Mouse (Mus musculus) G1E-ER4 (cell line): ENCODE results near the gene Aldh3a1. TPM values are rescaled to one million over a fixed set of nuclear protein-coding genes. Genes with fewer than 3 reads are reported as not detected.

Source experiments
- GATA1 ChIP-seq: IDR thresholded peaks from one replicate; pipeline ENCODE4 v1.8.0; 2012; ENCODE audit warnings: low read length, inconsistent platforms
- polyA plus RNA-seq: library from polyadenylated mRNA; stranded (reverse); fragments of >175 nt; gene quantifications from 2 replicates; pipeline ENCODE4 v1.2.3, GENCODE M21; 2012

Gene Aldh3a1
- polyA plus RNA-seq, 1 experiment: not detected

DNA sequence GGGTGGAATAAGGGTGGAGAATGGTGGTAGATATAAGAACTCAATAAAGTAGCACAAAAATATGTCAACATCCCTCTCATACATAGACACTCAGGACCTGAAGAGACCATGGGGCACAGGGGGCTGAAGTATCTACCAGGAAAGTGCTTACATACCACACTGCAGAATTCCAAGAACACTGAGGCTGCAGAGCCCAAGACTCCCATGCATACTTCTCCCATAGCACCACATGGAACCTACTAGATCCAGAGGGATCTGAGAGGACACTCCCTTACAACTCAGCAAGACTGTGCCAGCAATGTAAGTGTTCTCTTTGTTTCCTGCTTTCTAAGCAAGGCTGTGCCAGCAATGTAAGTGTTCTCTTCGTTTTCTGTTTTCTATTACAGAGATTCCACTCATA, 23.5 kb upstream of the Aldh3a1 start:
- TF ChIP-seq GATA1: no peak

DNA sequence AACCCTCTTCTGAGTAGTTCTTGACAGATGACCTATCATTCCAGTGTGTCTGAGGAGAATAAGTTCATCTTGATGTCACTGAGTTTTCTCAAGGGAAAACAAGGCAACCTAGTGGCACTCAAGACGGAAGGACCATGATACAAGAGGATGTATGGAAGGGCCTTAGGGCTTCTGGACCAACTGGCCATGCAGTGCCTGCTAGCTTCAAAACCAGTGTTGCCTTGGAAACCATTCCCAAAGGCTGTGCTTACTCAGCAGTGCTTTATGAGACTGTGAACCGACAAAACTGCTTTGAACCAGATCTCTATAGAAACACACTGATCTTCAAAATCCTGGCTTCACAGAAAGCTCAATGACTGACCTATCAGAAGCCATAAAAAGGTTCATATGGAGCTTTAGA, 16.6 kb upstream of the Aldh3a1 start:
- no peak for TF ChIP-seq GATA1

DNA sequence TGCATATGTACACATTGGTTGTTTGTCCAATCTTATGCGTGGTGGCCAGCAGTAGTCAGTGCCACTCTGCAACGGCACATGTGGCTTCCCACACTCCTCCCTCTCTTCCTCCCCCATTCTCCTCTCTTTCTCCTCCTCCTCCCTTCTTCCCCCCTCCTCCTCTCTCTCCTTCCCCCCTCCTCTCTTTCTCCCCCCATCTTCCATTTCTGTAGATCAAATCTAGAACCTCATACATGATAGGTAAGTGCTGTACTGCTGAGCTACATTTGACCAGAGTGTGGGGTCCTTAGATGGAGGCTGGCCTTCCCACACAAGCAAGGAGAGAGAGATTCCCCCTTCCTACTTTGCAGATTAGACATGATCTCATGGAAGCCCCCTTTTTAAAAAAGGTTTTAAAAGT, 14.6 kb upstream of the Aldh3a1 start:
- no peak for TF ChIP-seq GATA1

DNA sequence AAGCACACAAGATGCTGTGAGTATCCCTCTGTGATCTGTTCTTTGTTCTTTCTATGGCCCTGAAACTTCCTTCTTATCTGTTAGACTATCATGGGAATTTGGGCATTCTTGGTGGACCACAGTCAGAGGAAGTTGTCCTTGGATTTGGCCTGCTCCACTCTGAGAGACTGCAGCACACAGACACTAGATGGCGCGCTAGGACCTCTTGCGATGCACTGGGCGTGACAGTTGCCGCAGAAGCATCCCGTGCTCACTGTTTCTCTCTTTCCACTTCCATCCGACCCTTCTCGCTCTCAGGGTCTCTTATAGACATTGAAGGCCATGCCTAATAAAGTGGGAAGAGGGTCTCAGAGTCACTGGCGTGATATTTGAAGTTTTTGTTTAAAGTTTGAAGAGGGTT, 13.9 kb upstream of the Aldh3a1 start:
- TF ChIP-seq GATA1: no peak

DNA sequence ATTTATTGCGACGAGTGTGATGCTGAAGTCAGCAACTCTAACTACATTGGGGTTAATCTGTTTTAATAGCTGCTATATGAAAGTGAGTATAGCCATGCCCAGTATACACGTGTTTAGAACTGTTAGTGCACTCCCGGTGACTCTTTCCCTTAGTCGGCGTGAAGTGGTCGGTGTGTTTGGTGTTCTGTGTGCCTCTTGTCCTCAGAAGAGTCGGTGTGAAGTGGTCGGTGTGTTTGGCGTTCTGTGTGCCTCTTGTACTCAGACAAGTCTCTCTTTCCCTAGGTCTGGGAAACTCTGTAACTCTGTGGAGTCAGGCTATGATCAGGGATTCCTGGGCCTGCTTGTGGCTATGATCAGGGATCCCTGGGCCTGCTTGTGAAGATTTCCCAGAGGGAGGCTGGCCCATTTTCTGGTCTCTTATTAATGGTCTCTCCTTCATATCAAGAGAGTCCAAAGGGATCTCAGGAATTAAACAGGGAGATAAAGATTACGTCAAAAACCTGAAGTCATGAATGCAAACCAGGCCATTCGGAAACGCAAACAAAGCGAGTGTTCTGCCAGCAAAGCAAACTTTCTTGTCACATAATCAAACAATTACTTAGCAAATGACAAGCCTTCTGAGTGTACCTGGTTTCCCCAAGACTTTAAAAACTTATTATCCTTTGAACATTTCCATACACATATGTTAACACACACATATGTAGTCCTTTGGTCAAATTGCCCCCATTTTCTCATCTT, 10.6 kb upstream of the Aldh3a1 start:
- TF ChIP-seq GATA1: no peak

DNA sequence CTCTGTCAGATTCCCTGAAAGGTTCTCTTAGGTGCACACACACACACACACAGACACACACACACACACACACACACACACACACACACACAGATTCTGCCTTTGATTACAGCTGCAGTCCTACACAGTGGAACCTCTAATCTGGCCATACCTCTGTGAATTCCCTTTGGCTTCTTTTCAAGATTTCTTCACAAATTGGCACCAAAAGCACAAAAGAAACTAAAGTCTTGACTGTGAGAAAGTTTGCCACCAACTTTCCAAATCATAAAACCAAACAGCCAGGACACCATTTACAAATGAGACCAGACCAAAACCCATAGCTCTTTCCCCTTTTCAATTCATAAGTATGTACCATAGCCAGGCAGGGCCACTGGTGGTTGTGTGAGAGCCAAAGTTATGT, 9.4 kb upstream of the Aldh3a1 start:
- TF ChIP-seq GATA1: no peak

DNA sequence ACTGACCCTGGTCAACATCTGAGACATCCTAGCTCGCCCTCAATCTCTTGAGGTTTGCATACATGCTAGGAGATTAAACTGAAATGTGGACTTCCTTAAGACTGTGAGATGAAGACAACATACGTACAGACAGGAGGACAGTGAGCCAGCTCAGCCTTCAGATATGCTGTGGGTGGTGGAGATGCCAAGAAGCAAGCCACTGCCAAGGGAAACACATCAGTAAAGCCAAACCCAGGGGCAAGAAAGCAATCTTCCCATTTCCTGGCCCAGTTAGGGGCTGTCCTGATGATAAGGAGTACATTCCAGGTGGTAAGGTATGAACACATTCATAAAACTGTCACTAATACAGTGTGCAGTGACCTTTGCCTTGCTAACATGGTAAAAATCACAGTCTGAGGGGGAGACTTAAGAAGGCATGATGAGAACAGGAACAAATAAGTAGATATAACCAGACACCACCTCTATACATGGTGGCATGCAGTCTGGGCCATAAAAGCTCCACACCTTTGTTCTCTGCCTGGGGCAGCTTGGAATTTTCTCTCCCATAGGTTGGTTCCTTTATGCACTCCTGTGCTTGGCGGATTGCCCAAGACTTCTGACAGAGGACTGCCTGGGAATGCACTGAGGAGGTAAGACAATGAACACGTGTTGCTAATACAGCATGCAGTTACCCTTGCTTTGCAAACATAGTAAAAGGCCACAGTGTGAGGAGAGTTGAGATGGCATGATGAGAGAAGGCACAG, 7.5 kb upstream of the Aldh3a1 start:
- no peak for TF ChIP-seq GATA1

DNA sequence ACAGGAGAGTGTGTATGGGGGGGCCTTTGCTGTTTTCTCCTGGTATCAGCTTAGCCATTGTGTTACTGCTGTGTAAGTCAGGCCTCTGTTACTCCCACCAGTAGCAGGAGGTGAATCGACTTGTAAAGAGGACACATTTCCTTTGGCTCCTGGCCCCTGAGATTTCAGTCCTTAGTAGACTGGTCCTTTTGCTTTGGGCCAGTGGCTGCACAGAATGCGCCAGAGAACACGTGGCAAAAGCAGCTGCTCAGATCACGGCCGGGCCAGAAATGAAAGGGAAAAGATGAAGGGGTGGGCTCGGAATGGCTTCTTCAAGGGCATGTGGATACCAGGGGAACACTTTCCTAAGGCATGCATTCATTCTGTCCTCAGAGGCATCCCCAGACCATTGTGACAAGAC, 5.2 kb upstream of the Aldh3a1 start:
- TF ChIP-seq GATA1: no peak

DNA sequence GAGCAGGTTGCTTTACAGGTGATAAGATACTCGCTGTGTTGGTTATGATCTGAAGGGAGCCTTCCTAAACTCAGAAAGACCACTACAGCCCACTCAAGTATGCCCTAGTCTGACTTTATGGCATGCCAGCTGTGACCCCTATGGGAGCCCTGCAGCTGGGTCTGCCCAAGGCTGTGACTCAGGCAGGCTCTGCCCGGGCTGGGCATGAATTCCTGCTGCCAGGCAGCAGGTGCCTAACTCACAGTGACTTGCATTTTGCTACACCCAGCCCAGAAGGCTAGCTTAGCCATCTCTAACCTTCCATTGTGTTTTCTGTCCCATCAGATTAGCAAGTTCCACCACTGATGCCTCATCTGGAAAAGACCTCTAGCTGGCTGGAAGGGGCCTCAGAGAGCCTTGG, 4.5 kb upstream of the Aldh3a1 start:
- no peak for TF ChIP-seq GATA1

DNA sequence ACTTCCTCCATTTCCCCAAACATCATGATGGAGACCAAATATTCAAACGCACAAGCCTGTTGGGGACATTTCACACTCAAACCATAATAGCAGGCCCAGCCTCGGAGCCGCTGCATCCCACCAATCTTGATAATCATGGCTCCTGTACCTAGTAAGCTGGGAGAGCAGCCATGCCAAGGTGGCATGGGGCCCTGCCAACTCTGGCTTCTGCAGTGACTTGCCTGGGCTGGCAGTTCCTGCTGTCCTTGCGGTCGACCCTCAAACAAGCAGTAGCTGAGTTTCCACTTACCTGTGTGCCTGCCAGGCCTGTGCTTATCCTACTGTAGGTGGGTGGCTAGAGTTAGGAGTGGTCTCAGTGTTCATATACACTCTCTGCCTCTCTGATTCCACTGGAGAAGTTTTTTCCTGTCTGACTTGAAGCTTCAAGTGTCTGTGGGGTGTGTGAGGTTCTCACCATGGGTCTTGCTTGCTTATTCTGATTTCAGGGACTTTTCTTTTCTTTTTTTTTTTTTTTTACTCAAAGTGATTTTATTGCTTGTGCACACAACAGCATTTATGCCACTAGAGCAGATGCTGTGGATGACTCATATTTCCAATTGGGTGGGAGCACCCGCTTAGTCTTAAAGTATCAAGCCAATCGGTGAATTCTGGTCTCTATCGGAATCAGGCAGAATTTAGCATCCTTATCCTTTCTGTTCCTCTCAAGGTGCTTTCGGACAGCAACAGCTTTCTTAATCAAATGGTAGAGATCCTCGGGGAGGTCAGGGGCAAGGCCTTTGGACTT, 2.0 kb upstream of the Aldh3a1 start:
- TF ChIP-seq GATA1: no peak

DNA sequence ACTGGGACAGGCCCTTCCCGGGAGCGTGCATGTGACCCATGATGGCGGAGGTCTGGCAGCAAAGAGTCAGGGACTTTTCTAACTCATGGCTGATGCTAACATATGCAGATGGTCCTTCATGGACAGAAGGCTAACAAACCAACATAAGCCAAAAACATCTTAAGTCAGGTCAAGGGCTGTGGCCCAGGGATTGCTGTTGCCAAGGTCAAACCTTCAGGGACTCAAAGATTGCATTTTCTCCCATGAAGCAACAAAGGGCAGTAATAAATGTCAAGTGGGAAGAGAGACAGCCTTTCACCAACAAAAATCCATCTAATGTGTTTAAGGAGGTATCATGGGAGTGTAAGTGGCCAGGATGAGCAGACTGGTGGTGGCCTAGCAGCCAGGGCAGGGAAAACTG, 1.2 kb upstream of the Aldh3a1 start:
- no peak for TF ChIP-seq GATA1

DNA sequence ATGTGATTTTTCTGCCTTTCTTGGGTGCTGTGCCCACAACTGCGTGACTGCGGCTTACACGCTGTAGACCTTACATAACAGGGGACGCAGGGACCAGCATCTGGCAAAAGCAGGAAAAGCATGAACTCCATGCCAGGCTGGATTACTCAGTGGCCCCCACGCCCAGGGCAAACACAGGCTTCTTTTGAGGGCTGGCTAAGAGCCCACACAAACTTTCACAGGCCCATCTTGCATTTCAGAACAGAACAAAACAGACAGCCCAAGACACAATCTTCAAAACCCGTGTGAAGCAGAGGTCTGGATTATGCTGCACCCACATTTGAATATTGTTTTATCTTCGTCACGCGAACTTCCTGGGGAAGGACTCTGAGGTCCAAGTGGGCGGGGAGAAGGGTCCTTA, 979 bp downstream of the Aldh3a1 start:
- TF ChIP-seq GATA1: no peak

DNA sequence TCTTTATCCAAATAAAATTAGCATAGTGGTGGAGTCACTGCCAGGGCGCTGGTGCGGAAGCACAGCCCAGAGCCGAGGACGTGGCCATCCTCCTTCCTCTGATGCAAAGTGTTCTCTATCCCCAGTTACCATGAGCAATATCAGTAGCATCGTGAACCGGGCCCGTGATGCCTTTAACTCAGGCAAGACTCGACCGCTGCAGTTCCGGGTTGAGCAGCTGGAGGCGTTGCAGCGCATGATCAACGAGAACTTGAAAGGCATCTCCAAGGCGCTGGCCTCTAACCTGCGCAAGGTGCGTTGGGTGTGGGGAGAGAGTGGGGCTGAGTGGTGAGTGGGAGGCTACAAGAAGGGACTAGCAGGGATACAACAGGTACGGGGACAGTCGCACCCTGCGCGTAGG, 4.8 kb downstream of the Aldh3a1 start:
- no peak for TF ChIP-seq GATA1

DNA sequence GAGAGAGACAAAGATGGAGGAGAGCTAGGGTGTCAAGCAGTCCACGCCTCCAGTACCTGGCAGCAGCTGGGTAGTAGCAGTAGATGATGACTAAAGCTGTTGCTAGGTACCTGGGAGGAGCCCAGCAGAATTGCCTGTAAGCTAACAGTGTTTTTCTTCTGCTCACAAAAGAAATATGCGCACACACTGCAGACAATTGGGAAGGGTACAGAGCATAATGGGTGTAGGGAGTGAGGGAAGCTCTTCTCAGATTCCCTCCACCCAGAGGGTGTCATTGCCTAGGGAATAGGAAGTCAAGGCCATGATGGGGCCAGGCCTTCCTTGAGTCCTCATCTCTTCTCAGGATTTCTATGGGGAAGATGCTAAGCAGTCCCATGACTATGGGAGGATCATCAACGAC, 8.6 kb downstream of the Aldh3a1 start:
- no peak for TF ChIP-seq GATA1

DNA sequence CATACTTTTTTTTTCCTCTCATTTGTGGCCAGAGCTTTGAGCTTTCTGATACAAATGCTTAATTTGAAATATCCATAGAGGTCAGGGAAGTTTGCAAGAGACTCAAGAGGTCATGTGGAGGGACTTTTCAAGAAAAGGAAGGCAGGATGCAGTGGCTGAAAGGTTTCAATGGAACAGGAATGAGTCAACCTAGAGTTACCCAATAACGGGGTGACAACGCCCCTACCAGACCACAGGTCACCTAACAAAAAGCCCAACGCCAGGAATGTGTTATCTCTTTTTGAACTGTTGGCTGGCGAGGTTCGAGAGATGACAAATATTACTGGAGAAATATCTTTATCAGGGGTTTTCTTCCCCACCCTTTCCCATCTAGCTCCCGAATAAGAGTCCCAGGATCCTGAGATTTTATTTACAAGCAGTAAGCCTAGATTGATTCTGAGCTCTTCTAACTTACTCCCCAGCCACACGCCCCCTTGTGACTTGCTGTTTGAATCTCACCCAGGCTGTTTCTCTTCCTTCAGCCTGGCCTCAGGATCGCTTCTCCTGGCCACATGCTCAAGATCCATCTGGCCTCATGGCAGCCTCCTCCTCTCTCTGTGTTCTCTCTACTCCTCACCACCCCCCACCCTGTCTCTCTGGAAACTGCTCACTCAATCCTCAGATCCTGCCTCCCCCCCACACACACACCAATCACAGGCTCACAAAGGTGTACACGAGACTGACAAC, 13.0 kb downstream of the Aldh3a1 start:
- TF ChIP-seq GATA1: no peak

DNA sequence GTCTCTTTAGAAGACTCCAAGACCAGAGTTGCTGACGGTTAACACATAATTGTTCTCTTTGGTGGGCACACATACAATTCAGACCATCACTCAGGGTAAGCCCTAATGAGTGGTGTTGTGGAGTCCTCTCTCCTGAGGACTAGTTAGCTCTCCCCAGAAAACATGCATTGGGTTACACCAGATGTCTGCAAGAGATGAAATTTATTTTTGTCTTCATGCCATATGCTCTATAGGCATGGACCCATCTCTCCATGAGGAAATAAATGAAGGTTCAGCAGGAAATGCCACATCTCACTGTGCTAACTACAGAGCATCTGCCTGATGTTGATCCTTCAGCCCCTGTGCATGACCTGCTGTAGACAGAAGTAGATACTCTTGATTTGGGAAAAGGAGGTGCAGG, 14.7 kb downstream of the Aldh3a1 start:
- TF ChIP-seq GATA1: no peak
